Mouse (Mus musculus): ENCODE data around the gene Mrgprf. TPM values are rescaled to one million over a fixed set of nuclear protein-coding genes. Genes with fewer than 3 reads are reported as not detected.

Gene Mrgprf
- polyA plus RNA-seq, 1 experiment from 2014 or later: not detected

- Histone ChIP-seq H3K27ac (no peak overlapping the region), H3K36me3 (ENCODE audit: inconsistent target) (no peaks in the 10 kb centered on the region), H3K4me3 (ENCODE audit: inconsistent target) (no peak overlapping the region), H3K79me2 (ENCODE audit: inconsistent target) (peaks cover 12% of the 10 kb centered on the region)
- WGBS (ENCODE audit: missing documents): 92% methylated on average over 6 of the region's 6 CpGs
Observed at GRCm38 (mm10) chr7:145287410-145287809, 13.2 kb upstream of the Mrgprf start.

- 59% methylated on average over 5 of the region's 5 CpGs for WGBS (ENCODE audit: missing documents)
- H3K4me3 ChIP-seq (ENCODE audit: inconsistent target): no peak overlapping the region
Observed at GRCm38 (mm10) chr7:145289302-145289701, 11.3 kb upstream of the Mrgprf start.

DNA sequence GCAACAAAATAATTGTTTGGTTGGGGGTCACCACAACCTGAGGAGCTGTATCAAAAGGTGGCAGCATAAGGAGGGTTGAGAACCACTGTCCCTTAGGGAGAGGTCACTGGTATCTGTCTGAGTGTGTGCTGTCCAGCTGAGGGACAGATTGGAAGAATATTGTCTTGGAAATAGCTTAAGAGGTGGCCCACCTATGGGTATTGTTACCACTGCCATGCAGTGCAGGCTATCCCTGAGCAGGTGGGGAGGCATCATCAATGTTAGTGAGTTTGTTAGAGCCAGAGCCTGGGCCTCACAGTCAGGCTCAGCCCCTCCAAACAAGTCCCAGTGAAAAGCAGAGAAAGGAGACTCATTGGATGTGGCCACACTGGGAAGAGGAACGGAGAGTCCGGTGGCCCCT is 8.8 kb upstream of the Mrgprf start:
- WGBS (ENCODE audit: missing documents): 79% methylated on average over 2 of the region's 2 CpGs
- Histone ChIP-seq H3K4me3 (ENCODE audit: inconsistent target) (no peak overlapping the region), H3K36me3 (ENCODE audit: inconsistent target) (no peaks in the 10 kb centered on the region), H3K79me2 (ENCODE audit: inconsistent target) (no peaks in the 10 kb centered on the region), H3K27ac (no peak overlapping the region)

More at GRCm38 (mm10) chr7:145289302-145289701, 11.3 kb upstream of the Mrgprf start:
- Histone ChIP-seq H3K79me2 (ENCODE audit: inconsistent target) (no peaks in the 10 kb centered on the region), H3K36me3 (ENCODE audit: inconsistent target) (no peaks in the 10 kb centered on the region), H3K27ac (no peak overlapping the region)

- H3K4me3 ChIP-seq (ENCODE audit: inconsistent target): no peak overlapping the region
- no peaks in the 10 kb centered on the region for H3K79me2 ChIP-seq (ENCODE audit: inconsistent target)
- H3K27ac ChIP-seq: peak overlapping the region; percentile 79; the same call in 1 of the 2 replicates
- 100% methylated on average over 2 of the region's 2 CpGs for WGBS (ENCODE audit: missing documents)
- H3K36me3 ChIP-seq (ENCODE audit: inconsistent target): no peaks in the 10 kb centered on the region
Observed at GRCm38 (mm10) chr7:145292726-145293125, 7.9 kb upstream of the Mrgprf start.

GRCm38 (mm10) chr7:145293859-145294258 is 6.8 kb upstream of the Mrgprf start:
- WGBS (ENCODE audit: missing documents): 43% methylated on average over 6 of the region's 6 CpGs
- Histone ChIP-seq H3K27ac (peak overlapping the region; percentile 79), H3K79me2 (ENCODE audit: inconsistent target) (no peaks in the 10 kb centered on the region), H3K36me3 (ENCODE audit: inconsistent target) (no peaks in the 10 kb centered on the region), H3K4me3 (ENCODE audit: inconsistent target) (no peak overlapping the region)

DNA sequence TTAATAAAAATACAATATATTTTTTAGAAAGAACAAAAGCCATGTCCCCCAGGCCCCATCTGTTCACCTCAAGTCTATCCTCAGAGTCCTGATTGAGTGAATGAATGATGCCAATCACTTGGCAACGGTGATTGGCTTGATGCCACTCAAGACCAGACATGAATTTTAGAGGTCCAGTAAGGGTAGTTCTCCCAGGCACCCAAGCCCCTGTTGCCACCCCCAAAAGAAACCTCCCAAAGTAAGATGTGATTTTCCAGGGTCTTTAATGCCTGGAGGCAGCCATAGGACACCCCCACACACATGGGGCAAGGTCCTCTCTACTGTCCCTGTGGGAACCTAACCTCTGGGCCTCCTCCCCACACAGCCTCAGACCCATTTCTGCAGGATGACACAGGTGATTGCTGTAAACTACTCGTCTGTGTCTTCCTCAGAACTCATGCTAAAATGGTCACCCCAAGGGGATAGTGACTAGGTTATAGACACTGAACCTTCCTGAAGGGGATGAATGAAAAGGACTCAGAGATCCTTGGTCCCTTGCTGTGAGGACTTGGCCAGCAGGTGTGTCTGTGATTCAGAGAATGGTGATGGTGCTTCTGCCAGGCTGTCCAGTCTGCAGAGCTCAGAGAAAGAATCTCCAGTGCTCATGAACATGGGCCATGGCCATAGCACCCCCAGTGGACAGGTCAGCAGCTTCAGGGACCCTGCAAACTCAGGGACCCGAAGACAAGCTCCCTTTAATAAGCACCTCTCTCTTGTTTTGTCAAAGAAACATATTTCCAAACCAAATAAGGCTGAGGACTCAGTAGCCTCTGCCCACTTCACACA is 1.8 kb upstream of the Mrgprf start:
- Histone ChIP-seq H3K4me3 (ENCODE audit: inconsistent target) (no peak overlapping the region), H3K36me3 (ENCODE audit: inconsistent target) (no peaks in the 10 kb centered on the region), H3K27ac (no peak overlapping the region), H3K79me2 (ENCODE audit: inconsistent target) (no peaks in the 10 kb centered on the region)
- 92% methylated on average over 3 of the region's 3 CpGs for WGBS (ENCODE audit: missing documents)

DNA sequence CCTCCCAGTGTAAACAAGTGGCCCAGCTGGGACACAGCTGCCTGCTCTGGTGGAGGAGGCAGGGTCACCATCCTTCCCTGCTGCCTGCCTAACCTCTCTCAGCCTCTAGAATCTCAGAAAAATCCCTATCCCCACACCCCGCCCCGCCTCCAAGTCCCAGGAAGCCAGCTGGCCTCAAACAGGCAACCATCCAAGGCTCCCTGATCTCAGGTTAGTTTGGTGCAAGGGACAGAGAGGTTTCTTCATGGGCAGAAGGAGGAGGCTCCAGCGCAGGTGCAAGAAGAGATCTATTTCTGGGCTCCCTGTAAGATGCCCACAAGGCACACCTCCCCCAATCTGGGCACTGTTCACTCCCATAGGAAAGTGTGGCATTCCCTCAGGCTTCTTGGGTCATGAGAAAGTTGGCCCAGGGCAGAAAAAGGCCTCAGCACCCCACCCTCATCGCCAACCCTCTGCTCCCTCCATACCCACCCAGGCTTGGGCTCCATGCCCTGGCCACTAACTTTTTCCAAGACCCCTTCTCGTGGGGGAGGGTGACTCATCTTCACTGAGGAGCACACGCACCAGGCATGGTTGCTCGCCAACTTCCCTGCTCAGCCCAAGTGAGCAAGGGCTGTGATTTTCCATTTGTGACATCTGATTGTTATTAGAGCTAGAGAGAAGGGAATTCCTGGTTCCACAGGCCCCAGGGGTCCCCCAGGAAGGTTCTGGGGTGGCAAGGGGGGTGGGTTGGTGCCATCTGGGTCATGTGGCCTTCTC is 887 bp upstream of the Mrgprf start:
- Histone ChIP-seq H3K79me2 (ENCODE audit: inconsistent target) (no peaks in the 10 kb centered on the region), H3K27ac (no peak overlapping the region), H3K36me3 (ENCODE audit: inconsistent target) (no peaks in the 10 kb centered on the region), H3K4me3 (ENCODE audit: inconsistent target) (no peak overlapping the region)
- 89% methylated on average over 7 of the region's 7 CpGs for WGBS (ENCODE audit: missing documents)

- Histone ChIP-seq H3K79me2 (ENCODE audit: inconsistent target) (no peaks in the 10 kb centered on the region), H3K4me3 (ENCODE audit: inconsistent target) (no peak overlapping the region), H3K36me3 (ENCODE audit: inconsistent target) (no peaks in the 10 kb centered on the region), H3K27ac (no peak overlapping the region)
Observed at GRCm38 (mm10) chr7:145301008-145301340, 346 bp downstream of the Mrgprf start.

- H3K79me2 ChIP-seq (ENCODE audit: inconsistent target): no peaks in the 10 kb centered on the region
- WGBS (ENCODE audit: missing documents): 89% methylated on average over 6 of the region's 6 CpGs
- H3K27ac ChIP-seq: no peak overlapping the region
- no peaks in the 10 kb centered on the region for H3K36me3 ChIP-seq (ENCODE audit: inconsistent target)
- no peak overlapping the region for H3K4me3 ChIP-seq (ENCODE audit: inconsistent target)
Observed at GRCm38 (mm10) chr7:145301341-145302005, 845 bp downstream of the Mrgprf start.

DNA sequence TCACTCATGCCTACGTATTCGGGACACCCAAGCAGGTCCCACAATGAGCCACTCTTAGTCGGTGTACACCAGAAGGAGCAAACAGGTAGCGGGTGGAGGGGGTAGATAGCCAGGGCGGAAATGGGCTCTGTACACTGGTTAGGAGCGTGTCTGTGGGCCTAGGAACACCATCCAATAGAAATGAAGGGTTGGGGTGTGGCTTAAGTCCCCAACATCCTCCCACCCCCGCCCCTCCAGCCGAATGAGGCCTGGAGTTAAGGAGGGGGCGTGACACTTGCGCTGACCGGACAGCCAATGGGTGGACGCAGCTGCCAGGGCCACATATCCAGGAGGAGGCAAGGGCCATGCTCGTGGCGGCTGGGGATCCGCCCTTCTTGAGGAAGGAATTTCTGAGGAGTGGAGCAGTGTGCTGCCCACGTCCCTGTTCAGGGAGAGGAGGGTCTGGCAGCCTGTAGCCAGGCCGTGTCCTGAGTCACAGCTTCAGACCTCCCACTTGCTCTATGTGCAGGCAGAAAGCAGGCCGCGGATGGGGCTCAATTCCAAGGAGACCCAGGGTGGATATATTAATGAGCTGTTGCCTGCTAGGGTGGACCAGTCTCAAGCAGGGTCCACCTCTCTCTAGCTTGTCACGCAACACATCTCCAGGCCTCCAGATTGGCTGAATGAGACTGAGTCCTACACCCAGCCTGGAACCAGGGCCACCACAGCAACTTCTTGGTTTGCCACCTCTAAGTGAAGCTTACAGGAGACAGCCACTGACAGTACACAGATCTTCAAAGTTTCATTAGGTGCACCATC is 2.1 kb downstream of the Mrgprf start:
- Histone ChIP-seq H3K36me3 (ENCODE audit: inconsistent target) (no peaks in the 10 kb centered on the region), H3K27ac (no peak overlapping the region), H3K79me2 (ENCODE audit: inconsistent target) (no peaks in the 10 kb centered on the region), H3K4me3 (ENCODE audit: inconsistent target) (no peak overlapping the region)
- WGBS (ENCODE audit: missing documents): 36% methylated on average over 19 of the region's 20 CpGs

DNA sequence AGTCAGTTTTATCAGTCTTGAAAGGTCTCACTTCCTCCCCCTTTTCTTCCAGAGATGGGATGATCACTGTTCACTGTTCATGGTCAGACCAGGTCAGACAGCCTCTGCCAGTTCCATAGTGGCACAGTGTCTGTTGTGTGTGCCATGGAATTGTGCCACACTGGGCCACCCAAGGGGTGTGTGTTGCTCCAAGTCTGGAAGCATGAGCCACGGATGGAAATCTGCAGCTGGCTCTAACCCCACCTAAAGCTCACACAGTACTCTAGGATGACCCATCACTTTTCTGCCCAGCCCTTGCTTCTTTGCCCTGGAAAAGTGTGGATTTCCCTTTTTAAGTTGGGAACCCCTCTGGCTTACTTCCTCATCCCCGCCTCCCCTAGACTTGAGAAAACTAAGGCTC is 3.5 kb downstream of the Mrgprf start:
- H3K4me3 ChIP-seq (ENCODE audit: inconsistent target): no peak overlapping the region
- no peaks in the 10 kb centered on the region for H3K36me3 ChIP-seq (ENCODE audit: inconsistent target)
- 86% methylated on average over 2 of the region's 2 CpGs for WGBS (ENCODE audit: missing documents)
- no peak overlapping the region for H3K27ac ChIP-seq
- no peaks in the 10 kb centered on the region for H3K79me2 ChIP-seq (ENCODE audit: inconsistent target)

GRCm38 (mm10) chr7:145307636-145308035 is 7.0 kb downstream of the Mrgprf start:
- no peak overlapping the region for H3K27ac ChIP-seq
- no peaks in the 10 kb centered on the region for H3K36me3 ChIP-seq (ENCODE audit: inconsistent target)
- H3K79me2 ChIP-seq (ENCODE audit: inconsistent target): no peaks in the 10 kb centered on the region
- no peak overlapping the region for H3K4me3 ChIP-seq (ENCODE audit: inconsistent target)
- WGBS (ENCODE audit: missing documents): 90% methylated on average over 9 of the region's 10 CpGs

- Histone ChIP-seq H3K36me3 (ENCODE audit: inconsistent target) (no peaks in the 10 kb centered on the region), H3K27ac (no peak overlapping the region), H3K4me3 (ENCODE audit: inconsistent target) (no peak overlapping the region), H3K79me2 (ENCODE audit: inconsistent target) (no peaks in the 10 kb centered on the region)
- WGBS (ENCODE audit: missing documents): 75% methylated on average over 29 of the region's 30 CpGs
Observed at GRCm38 (mm10) chr7:145308061-145308675, 7.5 kb downstream of the Mrgprf start.

DNA sequence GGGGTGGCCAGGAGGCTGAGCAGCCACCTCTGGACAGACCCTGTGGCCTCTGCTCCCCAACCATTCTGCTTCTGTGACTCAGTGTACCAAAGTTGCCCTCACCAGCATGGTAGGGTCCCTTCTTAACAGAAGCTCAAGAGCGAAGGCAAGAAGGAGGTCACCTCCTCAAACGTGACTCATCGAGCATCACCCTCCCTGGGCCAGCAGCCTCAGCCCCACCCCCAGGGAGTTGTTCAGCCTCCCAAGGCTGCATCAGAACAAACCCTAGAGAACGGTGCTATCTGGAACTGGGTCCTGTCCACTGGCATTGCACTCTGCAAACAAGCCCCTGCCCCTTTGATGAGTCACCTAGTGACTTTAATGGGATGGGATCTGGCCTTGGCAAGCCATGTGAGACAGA is 8.2 kb downstream of the Mrgprf start:
- Histone ChIP-seq H3K79me2 (ENCODE audit: inconsistent target) (no peaks in the 10 kb centered on the region), H3K4me3 (ENCODE audit: inconsistent target) (no peak overlapping the region), H3K27ac (no peak overlapping the region), H3K36me3 (ENCODE audit: inconsistent target) (no peaks in the 10 kb centered on the region)
- WGBS (ENCODE audit: missing documents): 66% methylated on average over 4 of the region's 4 CpGs

Data from macrophage (primary cell).